Mouse (Mus musculus) gastrocnemius, postnatal 10 days (tissue): ENCODE measurements at regions not wholly inside any gene's neighbourhood (a gene's known extent, or its start where the extent isn't known, plus 50 kb on each side); places are given as distances from the start of the nearest gene placed in this dataset.

Experiments used
- DNase-seq: peaks from one replicate; pipeline ENCODE4 v3.0.0; 2021; ENCODE audit warnings: mixed read lengths

DNA sequence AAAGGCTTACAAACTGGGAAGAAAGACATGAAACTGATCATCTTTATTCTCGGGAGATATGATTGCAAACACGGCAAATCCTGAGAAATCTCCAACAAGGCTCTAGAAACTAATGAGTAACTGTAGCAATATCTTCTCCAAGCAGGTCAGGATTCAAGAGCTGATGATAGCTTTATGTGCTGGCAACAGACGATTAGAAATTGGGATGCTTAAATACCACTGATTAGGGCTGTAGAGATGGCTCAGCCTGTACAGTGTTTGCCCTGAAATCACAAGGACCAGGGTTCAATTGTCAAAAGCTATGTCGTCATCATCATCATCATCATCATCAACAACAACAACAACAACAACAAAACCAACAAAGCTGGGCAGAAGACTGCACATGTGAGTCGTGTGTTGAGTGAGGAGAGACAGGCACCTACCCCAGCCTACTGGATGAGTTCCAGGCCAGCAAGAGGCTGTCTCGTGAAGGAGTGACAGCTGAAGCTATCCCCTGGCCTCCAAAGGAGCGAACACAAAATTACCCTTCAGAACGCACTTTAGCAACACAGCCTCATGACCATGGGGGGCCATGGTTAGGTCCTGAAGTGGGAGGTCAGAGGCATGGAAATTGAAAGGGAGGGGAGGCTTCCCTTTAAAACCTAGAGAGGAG lies 225.0 kb downstream of the Tex36 start:
- no peak for DNase-seq

DNA sequence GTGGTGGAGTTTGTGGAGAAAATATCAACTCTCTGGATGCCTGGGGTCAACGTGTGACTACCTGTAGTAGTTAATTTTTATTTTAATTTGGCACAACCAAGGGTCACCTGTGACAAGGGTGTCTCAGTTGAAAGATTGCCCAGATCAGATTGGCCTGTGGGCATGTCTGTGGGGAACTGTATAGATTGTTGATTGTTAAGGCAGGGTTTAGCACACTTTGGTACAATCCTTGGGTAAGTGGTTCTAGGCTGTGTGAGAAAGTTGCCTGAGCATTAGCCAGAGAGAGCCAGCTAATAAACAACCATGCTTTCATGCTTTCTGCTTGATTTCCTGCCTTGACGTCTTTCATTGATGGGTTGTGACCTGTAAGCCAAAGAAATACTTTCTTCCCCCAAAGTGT lies 229.3 kb downstream of the Tex36 start:
- DNase-seq: no peak

DNA sequence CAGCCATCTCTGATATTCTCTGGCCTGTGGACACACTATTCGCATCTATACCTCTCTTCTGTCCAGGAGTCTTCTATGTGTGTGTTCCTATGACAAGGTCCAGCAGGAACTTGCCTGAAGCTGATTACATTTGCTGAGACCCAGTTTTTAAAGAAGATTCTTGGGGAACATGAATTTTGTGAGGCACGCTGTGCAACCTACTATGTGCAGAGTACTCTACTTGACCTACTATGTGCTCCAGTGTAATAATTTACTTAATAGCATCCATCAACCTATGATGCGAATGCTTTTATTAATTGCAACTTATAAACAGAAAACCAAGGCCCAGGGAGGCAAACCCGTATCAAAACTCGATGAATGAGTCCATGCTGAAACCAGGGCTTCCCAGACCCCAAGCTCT lies 231.4 kb downstream of the Tex36 start:
- no peak for DNase-seq

DNA sequence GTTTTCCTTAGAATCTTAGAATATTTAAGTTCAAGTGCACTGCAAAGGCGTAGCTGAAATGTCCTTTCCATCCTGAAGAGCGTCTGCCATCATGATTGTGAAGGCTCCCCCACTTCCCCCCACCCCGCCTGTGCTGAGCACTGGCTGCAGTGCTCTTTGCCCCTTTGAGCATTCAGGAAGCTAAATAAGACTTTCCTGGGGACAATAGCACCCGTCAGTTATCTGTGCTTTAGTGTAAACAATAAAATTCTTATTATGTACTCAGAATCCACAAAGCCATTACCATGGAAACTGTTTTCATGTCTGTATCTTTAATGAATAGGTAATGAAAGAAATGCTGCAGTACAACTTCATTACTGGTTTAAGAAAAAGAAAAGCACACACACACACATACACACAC lies 237.4 kb downstream of the Tex36 start:
- DNase-seq: no peak

DNA sequence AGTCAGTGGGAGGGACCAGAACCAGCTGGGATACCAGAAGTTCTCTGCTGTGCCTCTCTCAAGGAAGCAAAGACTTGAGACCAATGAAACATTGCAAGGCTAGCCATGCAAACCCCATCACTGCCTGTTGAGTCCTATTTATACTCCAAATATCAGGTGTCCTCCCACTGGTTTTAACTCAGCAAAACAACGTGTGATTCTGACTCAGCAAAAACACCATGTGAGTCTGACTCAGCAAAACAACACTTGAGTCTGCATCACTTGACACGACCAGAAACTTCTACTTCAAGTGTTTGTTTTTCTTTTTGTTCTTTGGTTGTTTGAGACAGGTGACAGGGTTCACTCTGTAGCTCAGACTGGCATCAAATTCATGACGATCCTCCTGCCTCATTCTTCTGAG lies 204.6 kb upstream of the Ctbp2 start:
- no peak for DNase-seq

DNA sequence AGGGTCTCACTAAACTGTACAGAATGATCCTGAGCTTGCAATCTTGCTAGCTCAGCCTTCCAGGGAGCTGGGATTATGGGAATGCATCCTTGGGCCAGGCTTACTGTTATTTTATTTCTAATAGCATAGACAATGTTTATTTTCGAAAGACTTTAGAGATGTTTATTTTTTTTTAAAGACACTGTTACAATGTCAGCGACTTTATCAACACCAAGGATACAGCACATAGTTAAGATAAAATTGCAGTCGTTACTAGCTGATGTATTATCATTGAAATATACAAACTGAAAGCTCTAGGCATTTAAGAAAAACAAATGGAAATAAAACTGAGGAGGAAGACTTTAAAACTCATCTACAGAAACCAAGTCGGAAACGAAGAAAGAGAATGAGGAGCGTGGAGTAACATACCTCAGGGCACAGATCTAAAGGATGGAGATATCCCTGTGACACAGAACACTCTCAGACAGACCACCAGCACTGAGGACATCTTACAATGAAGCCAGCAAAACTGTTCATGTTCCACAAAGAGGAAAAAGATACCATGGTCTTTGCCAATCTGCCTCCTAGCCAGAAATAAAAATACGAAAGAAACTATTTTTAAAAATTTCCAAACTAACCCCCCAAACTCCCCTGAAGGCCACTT lies 201.5 kb upstream of the Ctbp2 start:
- no peak for DNase-seq

DNA sequence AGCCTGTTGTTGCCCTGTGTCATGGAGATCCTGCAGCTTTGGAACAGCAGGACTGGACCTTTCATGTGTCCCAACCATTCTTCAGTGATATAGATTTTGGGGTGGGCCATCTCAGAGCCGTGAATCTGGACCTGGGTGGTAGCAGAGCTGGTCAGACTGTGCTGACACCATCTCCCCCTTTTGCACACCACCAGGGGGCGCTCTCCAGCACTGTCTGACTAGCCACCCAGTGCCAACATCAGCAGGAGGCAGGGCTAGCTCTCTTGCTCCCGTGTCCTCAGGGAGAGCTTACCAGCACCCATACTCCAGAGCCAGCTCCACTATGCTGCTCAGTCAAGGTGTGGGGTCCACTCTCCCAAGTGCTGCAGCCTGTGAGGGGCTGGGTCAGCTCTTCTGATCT lies 199.8 kb upstream of the Ctbp2 start:
- no peak for DNase-seq

DNA sequence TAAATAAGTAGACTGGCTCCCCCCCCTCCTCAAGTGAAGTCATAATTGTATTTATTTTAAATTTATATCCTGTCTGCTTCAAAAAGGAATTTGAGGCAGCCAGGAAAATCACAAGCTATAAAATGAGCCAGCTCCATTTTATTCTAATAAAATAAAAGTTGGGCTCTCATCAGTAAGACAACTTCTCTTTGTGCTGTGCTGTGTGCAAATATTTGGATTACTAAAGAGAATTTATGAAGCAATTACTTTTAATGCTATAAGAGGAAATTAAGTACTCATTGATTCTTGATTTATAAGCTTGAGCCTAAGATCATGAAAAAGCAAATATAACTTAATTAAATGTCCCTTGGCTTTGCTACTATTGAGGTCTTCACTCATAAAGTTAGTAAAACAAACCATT lies 193.4 kb upstream of the Ctbp2 start:
- DNase-seq: no peak

DNA sequence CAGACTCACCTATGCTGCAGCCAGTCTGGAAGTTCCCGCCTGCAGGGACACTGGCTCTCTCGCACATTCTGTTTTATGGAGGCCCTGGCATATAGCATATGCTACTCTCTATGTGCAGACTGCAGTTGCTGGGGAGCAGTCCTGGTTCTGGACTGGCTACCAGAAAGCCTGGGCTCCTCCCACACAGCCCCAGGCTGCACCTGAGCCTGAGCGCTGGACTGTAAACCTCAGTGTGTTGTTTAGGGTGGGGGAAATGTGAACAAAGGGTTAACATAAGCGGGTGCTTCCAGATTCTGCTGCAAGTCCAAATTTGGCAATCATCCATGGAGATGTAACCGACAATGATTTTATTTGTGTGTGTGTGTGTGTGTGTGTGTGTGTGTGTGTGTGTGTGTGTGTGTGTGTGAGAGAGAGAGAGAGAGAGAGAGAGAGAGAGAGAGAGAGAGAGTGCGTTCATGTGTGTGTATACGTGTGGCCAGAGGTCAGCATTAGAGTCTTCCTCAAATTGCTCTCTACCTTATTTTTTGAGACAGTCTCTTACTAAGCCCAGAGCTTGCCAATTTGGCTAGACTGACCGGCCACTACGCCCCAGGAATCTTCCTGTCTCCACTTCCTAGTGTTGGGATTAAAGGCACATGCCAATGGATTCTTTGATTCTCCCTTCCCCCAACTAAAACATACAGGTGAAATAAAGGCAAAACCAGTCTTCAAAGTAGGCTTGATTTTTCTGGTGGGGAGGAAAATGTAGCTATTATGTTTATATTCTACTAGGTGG lies 192.7 kb upstream of the Ctbp2 start:
- DNase-seq: no peak

DNA sequence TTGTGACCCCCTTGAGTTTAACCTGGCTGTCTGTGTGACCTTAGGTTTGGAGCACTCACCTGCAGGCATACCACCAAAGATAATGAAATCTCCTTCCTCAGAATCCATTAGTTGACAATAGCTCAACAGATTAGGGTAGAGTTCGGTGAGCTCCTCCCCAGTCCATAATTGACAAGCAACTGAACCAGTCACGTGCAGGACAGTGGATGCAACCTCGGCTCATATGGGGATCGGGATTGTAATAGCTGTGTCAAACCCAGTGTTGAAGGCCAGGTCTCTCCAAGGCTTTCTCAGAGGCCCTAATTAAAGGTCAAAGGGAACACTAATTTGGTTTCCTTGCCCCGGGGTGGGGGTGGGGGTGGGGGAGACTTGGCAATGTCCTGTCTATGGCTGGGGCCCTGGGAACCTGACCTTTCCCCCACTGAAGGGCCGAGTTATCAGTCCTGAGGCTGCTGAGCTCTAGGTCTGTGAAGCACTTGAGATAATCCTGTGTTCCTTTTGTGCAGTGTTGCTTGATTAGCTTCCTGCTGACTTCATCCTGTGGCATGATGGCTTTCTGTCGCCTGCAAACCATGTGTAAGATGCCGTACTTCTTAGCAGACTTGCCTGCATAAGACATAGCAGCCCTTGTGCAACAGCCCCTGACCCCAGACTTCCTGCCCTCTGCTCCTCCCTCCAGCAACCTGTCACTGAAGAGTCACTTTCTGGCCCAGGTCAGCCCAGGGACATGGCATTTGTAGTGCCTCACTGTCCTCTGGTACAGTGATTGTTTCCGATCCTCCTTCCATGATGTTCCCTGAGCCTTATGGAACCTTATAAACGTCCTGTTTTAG lies 191.3 kb upstream of the Ctbp2 start:
- no peak for DNase-seq

DNA sequence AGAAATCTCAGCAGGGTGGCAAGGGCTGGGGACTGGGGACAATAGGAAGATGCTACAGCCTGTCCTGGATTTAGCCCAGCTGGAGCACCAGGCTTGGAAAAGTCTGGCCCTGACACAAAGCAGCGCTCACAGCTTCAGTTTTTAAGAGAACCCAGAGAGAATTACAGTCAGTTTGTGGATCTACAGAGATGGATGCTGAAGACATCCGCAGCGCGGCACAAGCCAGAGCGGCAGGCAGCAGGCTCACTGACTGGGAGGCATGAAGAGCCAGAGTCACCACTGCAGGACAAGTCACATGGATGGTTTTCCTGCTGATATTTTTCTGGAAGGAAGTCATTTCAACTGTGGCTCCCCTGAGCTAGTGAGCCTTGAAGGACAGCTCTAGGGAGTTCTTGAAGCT lies 189.0 kb upstream of the Ctbp2 start:
- DNase-seq: no peak

DNA sequence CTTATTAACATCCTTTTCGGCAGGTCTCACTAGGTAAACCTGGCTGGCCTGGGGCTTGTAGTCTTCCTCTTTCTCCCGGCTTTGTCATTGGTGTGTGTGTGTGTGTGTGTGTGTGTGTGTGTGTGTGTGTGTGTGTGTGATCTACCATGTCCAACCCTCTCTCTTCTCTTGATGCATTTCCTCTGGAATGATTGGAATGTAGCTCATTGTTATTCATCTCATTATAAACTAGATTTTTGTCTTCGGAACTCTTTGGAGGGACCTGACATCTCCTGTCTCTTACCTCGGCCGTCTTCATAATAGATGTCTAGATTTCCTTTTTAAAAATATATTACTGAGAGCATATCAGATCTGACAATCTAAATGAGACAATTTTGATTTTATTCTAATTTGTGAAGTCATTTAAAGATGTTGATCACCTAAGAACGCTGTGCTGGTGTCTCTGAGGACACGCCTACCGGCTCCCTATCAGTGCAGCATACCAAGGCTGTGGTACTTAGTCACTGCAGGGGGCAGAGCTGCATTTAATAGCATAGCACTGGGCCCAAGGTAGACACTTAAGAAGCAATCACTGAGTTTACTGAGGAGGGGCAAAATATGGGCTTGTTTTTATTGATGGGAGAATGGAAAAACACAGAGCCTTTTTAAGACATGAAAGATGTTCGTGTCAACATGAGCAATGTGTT lies 187.1 kb upstream of the Ctbp2 start:
- DNase-seq: no peak

DNA sequence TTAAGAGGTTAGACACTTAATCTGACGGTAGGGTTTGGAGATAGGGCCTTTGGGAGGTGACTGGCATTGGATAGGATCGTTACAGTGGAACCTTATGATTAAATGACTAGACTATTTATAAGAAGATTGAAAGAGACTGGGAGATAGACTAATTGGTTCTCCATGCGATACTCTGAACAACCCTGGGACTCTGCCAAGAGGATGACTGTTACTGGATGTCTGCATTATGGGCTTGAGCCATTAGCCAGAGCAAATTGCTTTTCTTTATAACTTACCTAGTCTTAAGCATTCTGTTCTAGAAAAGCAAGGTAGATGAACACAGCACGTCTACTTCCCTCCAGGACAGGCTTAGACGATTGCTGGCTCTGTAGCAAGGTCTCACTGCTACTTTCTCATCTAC lies 180.3 kb upstream of the Ctbp2 start:
- no peak for DNase-seq

DNA sequence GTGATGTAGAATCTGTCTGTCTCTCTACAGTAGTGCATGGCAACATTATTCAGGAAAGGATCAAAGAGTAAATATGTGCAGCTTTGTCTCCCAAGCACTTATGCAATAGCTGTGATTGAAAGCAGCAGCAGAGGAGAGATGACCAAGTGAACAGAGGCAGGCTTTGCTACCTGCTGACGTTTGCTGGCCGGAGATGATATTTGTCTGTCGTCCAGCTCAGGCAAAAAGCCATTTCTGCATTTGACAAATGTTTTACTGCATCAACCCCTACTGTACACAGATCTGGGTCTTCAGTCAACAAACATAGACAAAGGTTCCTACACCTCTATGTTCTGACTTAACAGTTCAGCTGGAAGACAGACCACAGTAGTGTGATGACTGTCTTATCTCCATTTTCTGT lies 166.3 kb upstream of the Ctbp2 start:
- DNase-seq: no peak

DNA sequence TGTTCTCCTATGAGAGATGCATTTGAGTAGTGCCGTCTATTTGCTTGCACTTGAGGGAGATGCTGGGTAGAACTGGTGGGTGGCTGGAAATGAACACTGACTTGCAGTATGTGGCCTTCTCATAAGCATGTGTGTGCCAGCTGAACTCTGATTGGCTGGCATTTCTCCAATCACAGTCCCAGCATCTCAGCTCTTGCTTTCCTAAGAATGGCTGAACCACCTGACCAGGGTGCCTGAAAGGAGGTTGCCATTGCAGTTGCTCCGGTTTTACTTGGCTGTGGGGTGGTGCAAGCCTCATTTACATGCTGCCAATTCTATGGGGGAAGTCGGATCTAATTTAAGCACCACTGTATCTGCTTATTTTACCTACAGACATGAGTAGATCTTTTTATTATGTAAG lies 164.1 kb upstream of the Ctbp2 start:
- no peak for DNase-seq

DNA sequence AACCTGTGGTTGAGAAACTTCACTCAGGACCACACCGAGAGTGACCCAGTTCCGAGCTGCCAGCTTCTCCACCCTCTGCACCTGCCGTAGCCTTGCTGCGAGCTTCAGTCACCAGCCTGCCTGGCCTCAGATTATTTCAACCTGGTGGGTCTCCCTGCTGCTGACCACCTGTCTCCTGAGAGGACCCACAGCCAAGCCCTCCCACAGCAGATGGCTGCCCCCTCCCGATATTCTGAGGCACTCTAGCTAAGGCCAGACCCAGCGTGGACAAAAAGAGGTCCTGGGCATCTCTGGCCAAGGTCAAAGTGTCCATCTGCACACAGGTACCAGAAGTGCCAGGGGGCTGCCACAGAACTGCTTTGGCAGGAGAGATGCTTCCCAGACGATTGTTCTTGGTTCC lies 162.7 kb upstream of the Ctbp2 start:
- DNase-seq: no peak

DNA sequence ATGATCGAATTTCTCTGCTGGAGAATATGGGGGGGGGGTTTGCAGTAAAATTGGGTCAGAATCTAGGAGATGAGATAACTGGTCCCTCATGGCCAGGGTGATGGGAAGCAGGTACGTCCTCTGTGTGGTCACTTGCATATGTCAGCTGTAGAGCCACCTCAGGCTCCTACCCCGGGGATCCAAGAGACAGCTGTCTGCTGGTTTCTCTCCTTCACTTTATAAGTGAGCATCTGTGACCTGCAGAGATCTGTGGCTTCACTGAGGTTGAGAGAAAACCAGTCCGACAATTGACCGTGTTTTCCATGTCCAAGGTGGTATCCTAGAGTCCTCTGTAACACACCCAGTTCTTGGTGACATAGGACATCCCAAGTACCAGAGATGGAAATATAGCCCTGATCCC lies 162.1 kb upstream of the Ctbp2 start:
- no peak for DNase-seq

DNA sequence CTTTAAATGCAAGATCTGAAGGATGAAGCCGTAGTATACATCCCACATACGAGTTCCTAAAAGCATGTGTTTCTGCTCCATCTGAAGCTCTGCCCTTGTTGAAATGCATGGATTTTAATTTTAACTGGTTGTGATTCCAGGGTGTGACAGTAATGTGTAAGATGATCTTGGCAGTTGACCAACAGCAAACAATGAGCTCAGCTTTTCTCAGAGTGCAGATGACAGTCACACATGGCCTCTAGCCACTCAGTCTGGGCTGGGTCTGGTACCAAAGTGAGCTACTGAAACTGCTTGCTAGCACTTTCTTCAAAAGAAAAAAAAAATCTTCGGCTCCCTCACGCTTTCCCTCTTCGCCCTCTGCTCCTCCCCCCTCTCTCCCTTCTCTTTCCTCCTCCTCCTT lies 138.0 kb upstream of the Ctbp2 start:
- no peak for DNase-seq

DNA sequence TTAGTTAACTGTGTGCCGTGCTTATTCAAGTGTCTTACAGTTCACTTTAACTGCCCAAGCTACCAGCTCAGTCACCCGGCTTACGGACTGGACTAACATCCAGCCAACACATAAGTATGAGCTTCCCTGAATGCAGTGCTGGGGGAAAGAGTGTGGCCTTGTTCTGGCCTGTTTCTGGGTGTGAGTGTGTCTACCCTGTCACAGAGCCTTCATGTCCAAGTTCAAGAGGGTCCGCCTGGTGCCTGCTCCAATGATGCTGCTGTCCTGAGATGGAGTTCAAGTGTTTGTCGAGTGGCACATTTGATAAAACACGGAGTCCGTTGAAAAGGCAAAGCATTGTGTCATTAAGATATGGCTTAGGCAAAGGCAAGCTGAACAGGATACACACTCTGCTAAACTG lies 135.0 kb upstream of the Ctbp2 start:
- no peak for DNase-seq

DNA sequence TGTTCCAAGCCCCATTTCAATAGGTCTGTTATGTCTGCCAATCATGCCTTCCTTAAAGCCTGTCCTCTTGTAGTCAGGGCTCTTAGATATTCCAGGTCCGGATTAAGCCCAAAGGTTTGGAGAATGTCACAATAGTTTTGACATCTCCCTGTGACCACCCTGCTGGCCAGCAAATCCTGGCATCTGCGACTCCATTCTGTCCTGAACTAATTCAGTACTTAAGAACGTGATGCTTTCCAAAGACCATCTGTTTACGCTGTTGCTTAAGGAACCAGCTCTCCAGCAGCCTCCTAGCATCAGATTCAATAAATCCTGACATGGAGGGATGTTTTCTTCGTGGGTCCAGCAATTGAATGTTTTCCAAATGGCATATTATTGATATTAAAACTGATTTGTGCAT lies 132.7 kb upstream of the Ctbp2 start:
- DNase-seq: no peak

DNA sequence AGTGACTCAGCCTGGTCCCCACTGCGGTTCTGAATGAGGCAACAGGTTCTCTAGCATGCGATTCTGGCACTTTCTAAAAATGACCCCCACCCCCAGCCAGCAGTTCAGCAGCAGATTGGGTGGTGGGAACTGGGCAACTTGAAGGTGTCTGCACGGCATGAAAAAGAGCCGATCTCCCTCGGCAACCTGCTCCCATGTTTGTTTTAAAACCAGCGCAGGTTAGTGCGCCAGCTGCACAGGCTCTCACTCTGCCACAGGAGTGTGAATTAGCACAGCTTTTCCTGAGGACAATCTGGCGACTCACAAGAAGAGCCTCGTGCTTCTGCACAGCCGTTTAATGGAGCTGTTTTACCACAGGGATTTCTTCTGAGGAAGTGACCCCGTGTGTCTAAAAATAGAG lies 120.4 kb upstream of the Ctbp2 start:
- DNase-seq: no peak

DNA sequence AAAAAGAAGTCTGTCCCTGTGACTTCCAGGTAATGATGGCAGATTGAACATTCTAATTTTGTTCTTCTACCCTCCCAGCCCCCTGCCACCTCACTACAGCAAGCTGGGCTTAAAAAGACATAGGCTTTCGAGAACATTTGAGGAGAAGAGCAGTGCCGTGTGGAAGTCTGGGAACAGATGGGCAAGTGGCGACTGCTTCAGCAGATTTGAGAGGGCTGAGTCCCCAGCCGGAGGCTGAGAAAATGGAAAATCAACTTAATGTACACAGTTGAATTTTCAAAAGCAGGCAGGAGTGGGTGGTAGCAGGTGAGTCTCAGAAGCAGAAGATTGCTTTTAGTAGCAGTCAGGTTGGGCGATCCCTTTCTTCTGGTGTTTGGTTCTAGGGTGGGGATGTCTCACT lies 110.2 kb upstream of the Ctbp2 start:
- no peak for DNase-seq
